Mouse (Mus musculus) embryonic facial prominence, embryonic 14.5 days (tissue): ENCODE results near the gene Zdhhc12. TPM values are rescaled to one million over a fixed set of nuclear protein-coding genes. Genes with fewer than 3 reads are reported as not detected.

Source experiments
- ATAC-seq: fragments of 200-750 bp; cut with Nextera tagmentation; 2 replicates; pipeline ENCODE4 v1.8.0; 2017; ENCODE audit warnings: low read depth, moderate number of reproducible peaks, moderate TSS enrichment
- DNase-seq: peaks from one replicate; pipeline ENCODE4 v3.0.0-alpha.2; 2015; ENCODE audit warnings: low spot score
- H3K27ac ChIP-seq: fragments of 300-500 bp; sonication (generic); replicated peaks from 2 replicates; pipeline ENCODE4 v1.5.1; 2014; ENCODE audit warnings: low read depth, mild to moderate bottlenecking, low read length, moderate library complexity
- H3K27me3 ChIP-seq: fragments of 300-500 bp; sonication (generic); replicated peaks from 2 replicates; pipeline ENCODE4 v1.6.1; 2014; ENCODE audit warnings: low read length; ENCODE audit not compliant: control insufficient read depth, insufficient read depth
- H3K36me3 ChIP-seq: fragments of 300-500 bp; sonication (generic); 2 replicates; pipeline ENCODE4 v1.6.1; 2014; ENCODE audit warnings: low read length, mixed read lengths; ENCODE audit not compliant: control insufficient read depth, insufficient read depth
- H3K4me1 ChIP-seq: fragments of 300-500 bp; sonication (generic); 2 replicates; pipeline ENCODE4 v1.6.1; 2014; ENCODE audit warnings: antibody characterized with exemption, low read length; ENCODE audit not compliant: control insufficient read depth, insufficient read depth
- H3K4me2 ChIP-seq: fragments of 300-500 bp; sonication (generic); 2 replicates; pipeline ENCODE4 v1.6.1; 2014; ENCODE audit warnings: low read depth, mild to moderate bottlenecking, low read length, moderate library complexity, mixed read lengths
- H3K4me3 ChIP-seq: fragments of 300-500 bp; sonication (generic); 2 replicates; pipeline ENCODE4 v1.5.1; 2014; ENCODE audit warnings: low read depth, mild to moderate bottlenecking, low read length
- H3K9ac ChIP-seq: fragments of 300-500 bp; sonication (generic); 2 replicates; pipeline ENCODE4 v1.6.1; 2014; ENCODE audit warnings: low read depth, mild to moderate bottlenecking, low read length, moderate library complexity, mixed read lengths
- H3K9me3 ChIP-seq: fragments of 300-500 bp; sonication (generic); 2 replicates; pipeline ENCODE4 v1.6.1; 2016; ENCODE audit warnings: low read length; ENCODE audit not compliant: control insufficient read depth
- WGBS: fragments of 180-500 bp; shearing (Covaris S2); extraction: QIAGEN DNeasy Blood & Tissue Kit; methylation state at CpG from one replicate; pipeline ENCODE4 v1.1.7; 2014; 5-methylcytosine and 5-hydroxymethylcytosine counted together
- polyA plus RNA-seq: library from polyadenylated mRNA; unstranded; fragments of >200 nt; fragmentation: Nextera tagmentation; extraction: Ambion mirVana; gene quantifications from 2 replicates; pipeline ENCODE4 v1.2.1, GENCODE M21; 2014

Zdhhc12 gene
- polyA plus RNA-seq, 1 experiment from 2014 or later: 26.1 TPM

- ATAC-seq: no peak
- Histone ChIP-seq H3K27me3 (no peaks in the 10 kb centered on the region), H3K9me3 (no peaks in the 10 kb centered on the region), H3K9ac (no peak overlapping the region), H3K27ac (no peak overlapping the region), H3K4me3 (no peak overlapping the region), H3K36me3 (peaks cover 72% of the 10 kb centered on the region), H3K4me2 (no peak overlapping the region), H3K4me1 (no peaks in the 10 kb centered on the region)
- 100% methylated on average over 2 of the region's 2 CpGs for WGBS
- DNase-seq: no peak
These were observed 18.1 kb upstream of the Zdhhc12 start for GRCm38 (mm10) chr2:30111500-30111899.

- no peak overlapping the region for H3K4me3 ChIP-seq
- no peaks in the 10 kb centered on the region for H3K9me3 ChIP-seq
- no peaks in the 10 kb centered on the region for H3K27me3 ChIP-seq
- ATAC-seq: no peak
- H3K4me1 ChIP-seq: no peaks in the 10 kb centered on the region
- H3K4me2 ChIP-seq: no peak overlapping the region
- no peak overlapping the region for H3K9ac ChIP-seq
- WGBS: 90% methylated on average over 4 of the region's 4 CpGs
- H3K27ac ChIP-seq: no peak overlapping the region
- peaks cover 89% of the 10 kb centered on the region for H3K36me3 ChIP-seq
- DNase-seq: no peak
These were observed 14.8 kb upstream of the Zdhhc12 start for GRCm38 (mm10) chr2:30108260-30108659.

GRCm38 (mm10) chr2:30107646-30108045 is 14.2 kb upstream of the Zdhhc12 start:
- H3K27me3 ChIP-seq: no peaks in the 10 kb centered on the region
- peaks cover 89% of the 10 kb centered on the region for H3K36me3 ChIP-seq
- no peak overlapping the region for H3K27ac ChIP-seq
- no peak overlapping the region for H3K4me2 ChIP-seq
- no peak for ATAC-seq
- WGBS: 96% methylated on average over 5 of the region's 5 CpGs
- H3K4me3 ChIP-seq: no peak overlapping the region
- H3K9me3 ChIP-seq: no peaks in the 10 kb centered on the region
- DNase-seq: no peak
- H3K9ac ChIP-seq: no peak overlapping the region
- no peaks in the 10 kb centered on the region for H3K4me1 ChIP-seq

- H3K4me3 ChIP-seq: no peak overlapping the region
- H3K9ac ChIP-seq: no peak overlapping the region
- H3K27me3 ChIP-seq: no peaks in the 10 kb centered on the region
- H3K4me2 ChIP-seq: no peak overlapping the region
- H3K27ac ChIP-seq: no peak overlapping the region
- ATAC-seq: no peak
- H3K4me1 ChIP-seq: no peaks in the 10 kb centered on the region
- peaks cover 88% of the 10 kb centered on the region for H3K36me3 ChIP-seq
- no peaks in the 10 kb centered on the region for H3K9me3 ChIP-seq
- DNase-seq: no peak
These were observed 12.9 kb upstream of the Zdhhc12 start for GRCm38 (mm10) chr2:30106364-30106763.

- Histone ChIP-seq H3K4me2 (no peak overlapping the region), H3K36me3 (peaks cover 68% of the 10 kb centered on the region), H3K27me3 (no peaks in the 10 kb centered on the region), H3K9me3 (no peaks in the 10 kb centered on the region), H3K4me1 (no peaks in the 10 kb centered on the region), H3K4me3 (no peak overlapping the region), H3K9ac (no peak overlapping the region), H3K27ac (no peak overlapping the region)
- no peak for ATAC-seq
- WGBS: 68% methylated on average over 4 of the region's 4 CpGs
- no peak for DNase-seq
These were observed 6.8 kb upstream of the Zdhhc12 start for GRCm38 (mm10) chr2:30100214-30100613.

GRCm38 (mm10) chr2:30095882-30096527 is 2.6 kb upstream of the Zdhhc12 start:
- H3K36me3 ChIP-seq: peaks cover 48% of the 10 kb centered on the region
- no peak overlapping the region for H3K4me2 ChIP-seq
- no peak for ATAC-seq
- H3K27me3 ChIP-seq: no peaks in the 10 kb centered on the region
- peaks cover 7% of the 10 kb centered on the region; the same call in 1 of the 2 replicates for H3K4me1 ChIP-seq
- 57% methylated on average over 1 of the region's 2 CpGs for WGBS
- H3K9me3 ChIP-seq: no peaks in the 10 kb centered on the region
- H3K27ac ChIP-seq: no peak overlapping the region
- H3K9ac ChIP-seq: no peak overlapping the region
- H3K4me3 ChIP-seq: no peak overlapping the region
- peak; percentile 49 for DNase-seq

GRCm38 (mm10) chr2:30094208-30094588 is 750 bp upstream of the Zdhhc12 start:
- H3K36me3 ChIP-seq: peaks cover 42% of the 10 kb centered on the region
- WGBS: 4% methylated on average over 13 of the region's 13 CpGs
- peak overlapping the region; percentile 63 for H3K4me3 ChIP-seq
- peaks cover 7% of the 10 kb centered on the region; the same call in 1 of the 2 replicates for H3K4me1 ChIP-seq
- no peaks in the 10 kb centered on the region for H3K9me3 ChIP-seq
- H3K4me2 ChIP-seq: peak overlapping the region; percentile 80
- peak overlapping the region; percentile 73 for H3K9ac ChIP-seq
- ATAC-seq: no peak
- H3K27me3 ChIP-seq: no peaks in the 10 kb centered on the region
- peak; percentile 33 for DNase-seq
- peak overlapping the region; percentile 31; the same call in 1 of the 2 replicates for H3K27ac ChIP-seq

- no peak for DNase-seq
- WGBS: 56% methylated on average over 6 of the region's 6 CpGs
- Histone ChIP-seq H3K9me3 (no peaks in the 10 kb centered on the region), H3K9ac (peak overlapping the region; percentile 73; the same call in 1 of the 2 replicates), H3K4me1 (peaks cover 7% of the 10 kb centered on the region; the same call in 1 of the 2 replicates), H3K36me3 (peaks cover 27% of the 10 kb centered on the region), H3K4me2 (peak overlapping the region; percentile 80), H3K27ac (no peak overlapping the region), H3K27me3 (no peaks in the 10 kb centered on the region), H3K4me3 (peak overlapping the region; percentile 63)
- ATAC-seq: no peak
These were observed 1.0 kb downstream of the Zdhhc12 start for GRCm38 (mm10) chr2:30092280-30092918.

- Histone ChIP-seq H3K4me1 (peaks cover 7% of the 10 kb centered on the region; the same call in 1 of the 2 replicates), H3K27me3 (no peaks in the 10 kb centered on the region), H3K27ac (no peak overlapping the region), H3K4me3 (no peak overlapping the region), H3K9ac (no peak overlapping the region), H3K4me2 (no peak overlapping the region), H3K9me3 (no peaks in the 10 kb centered on the region), H3K36me3 (peaks cover 25% of the 10 kb centered on the region)
- ATAC-seq (no peak), DNase-seq (no peak)
- WGBS: 96% methylated on average over 11 of the region's 12 CpGs
These were observed 1.9 kb downstream of the Zdhhc12 start for GRCm38 (mm10) chr2:30091521-30091920.
